Mouse (Mus musculus) forebrain, embryonic 16.5 days (tissue): ENCODE results near the gene Tcp10b. TPM values are rescaled to one million over a fixed set of nuclear protein-coding genes. Genes with fewer than 3 reads are reported as not detected.

Experiments
- polyA plus RNA-seq: library from polyadenylated mRNA; unstranded; fragments of >200 nt; fragmentation: Nextera tagmentation; extraction: Ambion mirVana; gene quantifications from 2 replicates; pipeline ENCODE4 v1.2.1, GENCODE M21; 2015

The Tcp10b gene
- polyA plus RNA-seq, 1 experiment from 2014 or later, result not detected

Other genes with a start within 250 kb of the Tcp10b start
- 0.43 and 0.50 TPM in 2 replicates for gene Mas1, start 193.0 kb upstream of the Tcp10b start, polyA plus RNA-seq
- gene Mrgprh, start 185.1 kb upstream of the Tcp10b start, polyA plus RNA-seq, result not detected in 2 replicates
- gene Pnldc1, start 150.9 kb upstream of the Tcp10b start, polyA plus RNA-seq, result 2.2 and 2.3 TPM in 2 replicates
- gene Tcp1, start 145.4 kb upstream of the Tcp10b start, polyA plus RNA-seq, result 410 and 457 TPM in 2 replicates
- 122 and 126 TPM in 2 replicates for gene Mrpl18, start 144.8 kb upstream of the Tcp10b start, polyA plus RNA-seq
- 1.0 and 1.1 TPM in 2 replicates for gene Acat3, start 120.5 kb upstream of the Tcp10b start, polyA plus RNA-seq
- gene Acat2, start 100.4 kb upstream of the Tcp10b start, polyA plus RNA-seq, result 336 and 338 TPM in 2 replicates
- gene Wtap, start 66.9 kb upstream of the Tcp10b start, polyA plus RNA-seq, result 155 and 168 TPM in 2 replicates
- 107 and 120 TPM in 2 replicates for gene Sod2, start 54.3 kb upstream of the Tcp10b start, polyA plus RNA-seq
- 0.25 and 0.58 TPM in 2 replicates for gene Gpr31b, start 8.8 kb upstream of the Tcp10b start, polyA plus RNA-seq
- 0.09 and 0.27 TPM in 2 replicates for gene Unc93a, start 70.7 kb downstream of the Tcp10b start, polyA plus RNA-seq
- gene Smok2a, start 160.1 kb downstream of the Tcp10b start, polyA plus RNA-seq, result not detected in 2 replicates
- not detected in 2 replicates for gene Smok2b, start 169.2 kb downstream of the Tcp10b start, polyA plus RNA-seq